Mouse (Mus musculus): ENCODE results near the gene Cbx8.

Gene Cbx8

GRCm38 (mm10) chr11:119050361-119050760, 9.6 kb upstream of the Cbx8 start:
- no peak for DNase-seq (ENCODE audit: extremely low spot score)

- DNase-seq (ENCODE audit: extremely low spot score) = peak; percentile 37
These were observed 7.4 kb upstream of the Cbx8 start for GRCm38 (mm10) chr11:119048133-119048510.

- DNase-seq (ENCODE audit: extremely low spot score) = peak; percentile 60
These were observed 6.7 kb upstream of the Cbx8 start for GRCm38 (mm10) chr11:119047261-119048132.

- DNase-seq (ENCODE audit: extremely low spot score) = peak; percentile 69
These were observed 6.0 kb upstream of the Cbx8 start for GRCm38 (mm10) chr11:119046601-119047245.

GRCm38 (mm10) chr11:119044551-119045337, 4.0 kb upstream of the Cbx8 start:
- DNase-seq (ENCODE audit: extremely low spot score) = peak; percentile 46

GRCm38 (mm10) chr11:119043761-119044550, 3.2 kb upstream of the Cbx8 start:
- DNase-seq (ENCODE audit: extremely low spot score) = peak; percentile 68

- no peak for DNase-seq (ENCODE audit: extremely low spot score)
These were observed 2.4 kb upstream of the Cbx8 start for GRCm38 (mm10) chr11:119043273-119043540.

GRCm38 (mm10) chr11:119042466-119043272, 1.9 kb upstream of the Cbx8 start:
- DNase-seq (ENCODE audit: extremely low spot score) = peak; percentile 53

GRCm38 (mm10) chr11:119041750-119042465, 1.1 kb upstream of the Cbx8 start:
- no peak for DNase-seq (ENCODE audit: extremely low spot score)

- no peak for DNase-seq (ENCODE audit: extremely low spot score)
These were observed 552 bp upstream of the Cbx8 start for GRCm38 (mm10) chr11:119041325-119041716.

GRCm38 (mm10) chr11:119039732-119040512, 847 bp downstream of the Cbx8 start:
- DNase-seq (ENCODE audit: extremely low spot score) = peak; percentile 28

GRCm38 (mm10) chr11:119038744-119039484, 1.9 kb downstream of the Cbx8 start:
- no peak for DNase-seq (ENCODE audit: extremely low spot score)

GRCm38 (mm10) chr11:119037780-119038401, 2.9 kb downstream of the Cbx8 start:
- peak; percentile 52 for DNase-seq (ENCODE audit: extremely low spot score)

GRCm38 (mm10) chr11:119036934-119037779, 3.6 kb downstream of the Cbx8 start:
- peak; percentile 71 for DNase-seq (ENCODE audit: extremely low spot score)

- DNase-seq (ENCODE audit: extremely low spot score) = no peak
These were observed 4.3 kb downstream of the Cbx8 start for GRCm38 (mm10) chr11:119036447-119036846.

- DNase-seq (ENCODE audit: extremely low spot score) = peak; percentile 58
These were observed 5.0 kb downstream of the Cbx8 start for GRCm38 (mm10) chr11:119035686-119036165.

GRCm38 (mm10) chr11:119035094-119035685, 5.6 kb downstream of the Cbx8 start:
- DNase-seq (ENCODE audit: extremely low spot score) = peak; percentile 28

Measured in embryo, embryonic 9.5 days (tissue).